Mouse (Mus musculus): ENCODE measurements around the gene Tarbp2. TPM values are rescaled to one million over a fixed set of nuclear protein-coding genes. Genes with fewer than 3 reads are reported as not detected.

The Tarbp2 gene
- polyA plus RNA-seq, 1 experiment from 2014 or later, result 41.7 TPM

DNA sequence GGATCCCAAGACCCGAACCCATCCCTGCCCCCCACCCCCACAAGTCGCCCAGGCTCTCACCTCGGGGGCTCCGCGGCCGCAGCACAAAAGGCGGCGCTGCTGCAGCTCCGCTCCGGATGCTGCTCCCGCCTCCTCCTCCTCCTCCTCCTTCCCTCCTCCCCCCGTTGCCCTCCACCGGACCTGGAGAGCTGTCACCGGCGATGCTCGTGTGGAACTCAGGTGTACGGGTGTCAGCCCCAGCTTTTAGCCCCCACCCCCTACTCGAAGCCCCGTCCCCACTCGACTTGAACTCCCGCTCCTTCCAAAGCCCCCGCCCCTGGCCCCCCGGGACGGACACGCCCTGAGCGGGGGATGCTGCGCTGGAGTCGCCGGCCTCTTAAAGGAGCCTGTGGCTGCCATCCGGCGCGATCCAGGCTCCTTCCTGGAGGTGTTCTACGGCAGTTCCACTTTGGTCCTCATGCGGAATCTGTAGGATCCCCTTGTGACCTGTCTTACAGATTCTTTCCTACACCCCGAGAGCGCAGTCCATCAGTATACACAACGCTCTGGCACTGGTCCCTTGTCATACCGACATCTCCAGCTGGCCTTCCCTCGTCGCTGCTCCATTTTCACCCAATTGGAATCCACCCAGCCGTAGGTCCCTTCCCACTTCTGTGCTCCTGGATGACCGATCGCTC lies 1.1 kb upstream of the Tarbp2 start, which contains the start of gene Map3k12:
TSS of gene Map3k12 (minus strand) at position 337 of the 677 bp plus-strand sequence.
- Histone ChIP-seq H3K9ac (ENCODE audit: low read length) (peak within 1 kb of the TSS; percentile 62), H3K36me3 (ENCODE audit: control insufficient read depth, insufficient read depth, low read length) (no peaks in the 10 kb centered on the region), H3K4me2 (replicated peaks; ENCODE audit: low read depth) (peak within 1 kb of the TSS; percentile 91), H3K27me3 (ENCODE audit: control insufficient read depth, insufficient read depth, low read length) (no peaks in the 10 kb centered on the region), H3K4me1 (replicated peaks; ENCODE audit: control insufficient read depth, insufficient read depth) (no peaks in the 10 kb centered on the region), H3K4me3 (ENCODE audit: low read depth, low read length) (peak within 1 kb of the TSS; percentile 64), H3K9me3 (ENCODE audit: control insufficient read depth, low read length) (no peaks in the 10 kb centered on the region), H3K27ac (replicated peaks) (peak within 1 kb of the TSS; percentile 82)
- TF ChIP-seq EP300 (optimal IDR thresholded peaks at IDR 0.05) (no peak), CTCF (IDR thresholded peaks at IDR 0.05; ENCODE audit: low read depth) (peak; percentile 23; the same call in 1 of the 2 replicates)
- ATAC-seq (ENCODE audit: low FRiP score, low TSS enrichment) (no peak), DNase-seq (ENCODE audit: low spot score) (peak; percentile 72)
- WGBS, result under 1% methylated on average over 43 of the region's 43 CpGs

DNA sequence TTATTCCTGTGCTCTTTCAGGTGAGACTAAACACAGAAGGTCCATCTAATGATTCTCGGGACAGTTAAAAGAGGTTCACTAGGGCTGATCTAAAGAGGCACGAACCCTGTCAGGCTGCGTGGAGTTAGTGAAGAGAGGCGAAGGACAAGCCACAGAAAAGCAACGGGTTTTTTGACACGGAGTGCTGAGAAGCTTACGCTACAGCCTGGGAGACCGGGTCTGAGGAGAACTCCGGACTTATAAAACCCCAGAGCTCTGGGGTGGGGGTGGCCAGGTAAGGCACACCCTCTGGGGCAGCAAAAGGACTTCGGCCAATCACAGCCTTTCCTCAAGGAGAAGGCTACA lies 389 bp upstream of the Tarbp2 start:
- under 1% methylated on average over 10 of the region's 10 CpGs for WGBS
- peak overlapping the region; percentile 62 for H3K9ac ChIP-seq (ENCODE audit: low read length)
- TF ChIP-seq EP300 (optimal IDR thresholded peaks at IDR 0.05), result no peak
- TF ChIP-seq CTCF (IDR thresholded peaks at IDR 0.05; ENCODE audit: low read depth), result no peak
- H3K36me3 ChIP-seq (ENCODE audit: control insufficient read depth, insufficient read depth, low read length), result peaks cover 3% of the 10 kb centered on the region; the same call in 1 of the 2 replicates
- peak overlapping the region; percentile 82 for H3K27ac ChIP-seq (replicated peaks)
- no peaks in the 10 kb centered on the region for H3K4me1 ChIP-seq (replicated peaks; ENCODE audit: control insufficient read depth, insufficient read depth)
- H3K4me2 ChIP-seq (replicated peaks; ENCODE audit: low read depth), result peak overlapping the region; percentile 91
- no peaks in the 10 kb centered on the region for H3K9me3 ChIP-seq (ENCODE audit: control insufficient read depth, low read length)
- DNase-seq (ENCODE audit: low spot score), result no peak
- no peaks in the 10 kb centered on the region for H3K27me3 ChIP-seq (ENCODE audit: control insufficient read depth, insufficient read depth, low read length)
- peak overlapping the region; percentile 64 for H3K4me3 ChIP-seq (ENCODE audit: low read depth, low read length)
- ATAC-seq (ENCODE audit: low FRiP score, low TSS enrichment), result no peak

GRCm38 (mm10) chr15:102518859-102519201 lies 838 bp downstream of the Tarbp2 start:
- no peaks in the 10 kb centered on the region for H3K9me3 ChIP-seq (ENCODE audit: control insufficient read depth, low read length)
- no peak for ATAC-seq (ENCODE audit: low FRiP score, low TSS enrichment)
- 11% methylated on average over 9 of the region's 9 CpGs for WGBS
- H3K36me3 ChIP-seq (ENCODE audit: control insufficient read depth, insufficient read depth, low read length), result peaks cover 4% of the 10 kb centered on the region; the same call in 1 of the 2 replicates
- no peaks in the 10 kb centered on the region for H3K4me1 ChIP-seq (replicated peaks; ENCODE audit: control insufficient read depth, insufficient read depth)
- peak overlapping the region; percentile 85 for H3K9ac ChIP-seq (ENCODE audit: low read length)
- no peak for DNase-seq (ENCODE audit: low spot score)
- peak overlapping the region; percentile 64 for H3K4me3 ChIP-seq (ENCODE audit: low read depth, low read length)
- no peak for TF ChIP-seq CTCF (IDR thresholded peaks at IDR 0.05; ENCODE audit: low read depth)
- TF ChIP-seq EP300 (optimal IDR thresholded peaks at IDR 0.05), result no peak
- H3K27me3 ChIP-seq (ENCODE audit: control insufficient read depth, insufficient read depth, low read length), result no peaks in the 10 kb centered on the region
- H3K4me2 ChIP-seq (replicated peaks; ENCODE audit: low read depth), result peak overlapping the region; percentile 91
- peak overlapping the region; percentile 99 for H3K27ac ChIP-seq (replicated peaks)

DNA sequence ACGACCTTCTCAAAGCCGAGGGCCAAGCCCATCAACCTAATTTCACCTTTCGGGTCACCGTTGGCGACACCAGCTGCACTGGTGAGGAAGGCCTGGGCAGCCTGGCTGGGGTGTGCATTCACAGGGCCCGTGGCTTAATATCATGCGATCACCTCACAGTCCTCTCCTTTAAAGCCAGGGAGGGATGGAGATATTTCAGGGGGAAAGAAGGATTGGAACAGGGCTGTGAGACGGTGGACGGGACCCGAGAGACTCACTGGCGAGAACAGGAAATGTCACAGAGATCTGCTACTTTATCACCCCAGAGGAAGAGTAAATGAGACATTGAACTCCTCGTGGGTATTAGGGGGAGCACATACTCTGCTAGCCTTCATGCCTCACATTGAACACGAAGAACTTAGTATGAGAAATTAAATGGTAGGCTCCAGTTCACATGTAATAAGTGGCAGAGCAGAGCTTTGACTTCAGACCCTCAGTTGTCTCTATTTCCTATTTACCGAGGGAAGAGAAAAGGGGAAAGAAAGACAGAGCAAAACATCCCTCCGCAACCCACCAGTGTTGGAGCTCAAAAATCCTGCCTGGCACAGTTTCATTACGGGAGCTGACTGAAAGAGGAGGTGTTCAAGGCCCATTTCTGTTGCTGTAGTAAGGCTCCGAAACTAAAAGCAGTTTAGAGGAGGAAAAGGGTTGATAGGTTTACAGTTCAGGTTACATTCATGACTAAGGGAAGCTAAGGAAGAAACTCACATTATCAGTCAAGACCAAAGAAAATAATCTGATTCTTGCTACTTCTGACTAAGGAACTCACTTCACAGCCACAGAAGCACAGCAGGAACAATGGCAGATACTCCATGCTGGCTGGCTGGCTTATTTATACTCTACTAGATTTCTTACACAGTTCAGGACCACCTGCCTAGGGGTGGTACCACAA lies 1.5 kb downstream of the Tarbp2 start:
- TF ChIP-seq CTCF (IDR thresholded peaks at IDR 0.05; ENCODE audit: low read depth), result no peak
- no peak for TF ChIP-seq EP300 (optimal IDR thresholded peaks at IDR 0.05)
- Histone ChIP-seq H3K9ac (ENCODE audit: low read length) (peak overlapping the region; percentile 85), H3K4me3 (ENCODE audit: low read depth, low read length) (peak overlapping the region; percentile 64), H3K27me3 (ENCODE audit: control insufficient read depth, insufficient read depth, low read length) (no peaks in the 10 kb centered on the region), H3K36me3 (ENCODE audit: control insufficient read depth, insufficient read depth, low read length) (peaks cover 8% of the 10 kb centered on the region; the same call in 1 of the 2 replicates), H3K4me1 (replicated peaks; ENCODE audit: control insufficient read depth, insufficient read depth) (no peaks in the 10 kb centered on the region), H3K4me2 (replicated peaks; ENCODE audit: low read depth) (peak overlapping the region; percentile 91), H3K9me3 (ENCODE audit: control insufficient read depth, low read length) (no peaks in the 10 kb centered on the region), H3K27ac (replicated peaks) (peak overlapping the region; percentile 53)
- WGBS, result 56% methylated on average over 15 of the region's 17 CpGs
- ATAC-seq (ENCODE audit: low FRiP score, low TSS enrichment) (no peak), DNase-seq (ENCODE audit: low spot score) (no peak)

- 56% methylated on average over 4 of the region's 4 CpGs for WGBS
- TF ChIP-seq CTCF (IDR thresholded peaks at IDR 0.05; ENCODE audit: low read depth) (0 out of 2 replicates have a peak, but pooled peaks have one; percentile 5), EP300 (optimal IDR thresholded peaks at IDR 0.05) (no peak)
- H3K9me3 ChIP-seq (ENCODE audit: control insufficient read depth, low read length), result no peaks in the 10 kb centered on the region
- DNase-seq (ENCODE audit: low spot score) (peak; percentile 68), ATAC-seq (ENCODE audit: low FRiP score, low TSS enrichment) (no peak)
- no peak overlapping the region for H3K4me2 ChIP-seq (replicated peaks; ENCODE audit: low read depth)
- no peaks in the 10 kb centered on the region for H3K4me1 ChIP-seq (replicated peaks; ENCODE audit: control insufficient read depth, insufficient read depth)
- no peaks in the 10 kb centered on the region for H3K27me3 ChIP-seq (ENCODE audit: control insufficient read depth, insufficient read depth, low read length)
- H3K36me3 ChIP-seq (ENCODE audit: control insufficient read depth, insufficient read depth, low read length), result peaks cover 8% of the 10 kb centered on the region; the same call in 1 of the 2 replicates
- no peak overlapping the region for H3K4me3 ChIP-seq (ENCODE audit: low read depth, low read length)
- peak overlapping the region; percentile 14; the same call in 1 of the 2 replicates for H3K9ac ChIP-seq (ENCODE audit: low read length)
- H3K27ac ChIP-seq (replicated peaks), result peak overlapping the region; percentile 2; the same call in 1 of the 2 replicates
Observed at GRCm38 (mm10) chr15:102520416-102520815, 2.4 kb downstream of the Tarbp2 start.

Measured in stomach, postnatal 0 days (tissue).